14 mouse cellular contexts compared by ENCODE assay signal in the genomic region with DNA sequence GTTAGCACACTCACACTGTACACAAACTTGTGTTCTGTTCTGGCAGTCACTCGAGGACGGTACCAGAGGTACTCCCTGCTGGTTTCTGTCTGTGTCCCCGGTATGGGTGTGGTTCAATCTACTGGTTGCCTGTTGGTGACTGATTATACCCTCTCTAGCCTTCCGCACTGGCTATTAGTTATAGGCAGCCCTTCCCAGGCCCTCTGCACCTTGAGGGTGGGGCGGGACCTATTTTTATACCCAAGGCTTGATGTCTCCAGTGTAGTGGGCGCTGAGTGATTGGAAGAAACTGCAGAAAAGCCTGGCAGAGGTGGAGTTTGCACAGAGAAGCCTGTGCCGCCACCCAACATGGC. TPM values are rescaled to one million over a fixed set of nuclear protein-coding genes. Genes with fewer than 3 reads are reported as not detected.
A peak's percentile ranks its signal among the peaks of the same experiment; 100 is the strongest.
DNase-seq lines count a peak whose midpoint lies in the region; ATAC-seq lines count a peak whose summit lies in the region.
"Had no signal": no experiment of that assay in that cellular context is flagged by ENCODE, and none has a peak within 500 bp of the region (broad histone marks: within the 10 kb centered on the region; RNA-seq: fewer than 3 reads in every experiment).

No protein-coding gene starts in this region.

- intact Hi-C loops in heart, postnatal 14 days (cut with DNase I), result no loop called here

- ATAC-seq in heart, embryonic 13.5 days (ENCODE audit: extremely low read depth, insufficient number of reproducible peaks, low FRiP score, low TSS enrichment), result 0 out of 2 replicates have a peak, but pooled peaks have one; percentile 25
- no peak for ATAC-seq in forebrain, embryonic 13.5 days
- ATAC-seq: forebrain, postnatal 0 days; inflammation-experienced regulatory T-cells, adult 6 months had no signal

- H3K9me3 ChIP-seq in heart, embryonic 13.5 days, result no peaks in the 10 kb centered on the region
- no peaks in the 10 kb centered on the region for H3K9me3 ChIP-seq in forebrain, embryonic 13.5 days (replicated peaks)

- DNase-seq in heart, postnatal 14 days, result no peak
- DNase-seq in c-Kit-positive CD71-positive TER-119-negative erythroid progenitor cells, embryonic 14.5 days (ENCODE audit: low read depth), result peak; percentile 90
- peak; percentile 91 for DNase-seq in liver
- DNase-seq in spleen, postnatal 36 days (ENCODE audit: low spot score in 2 of 2), result peak; percentile 63 to 81
- no peak for DNase-seq in ovary, adult 18-20 months (ENCODE audit: low spot score)
- DNase-seq in urinary bladder, adult 18-20 months (ENCODE audit: low spot score in 2 of 2), result no peak
- DNase-seq: adrenal gland, postnatal 10 days; cerebellum, adult 2 months; forebrain, postnatal 0 days; retina, postnatal 1 day had no signal

- no peaks in the 10 kb centered on the region for H3K27me3 ChIP-seq in heart, embryonic 13.5 days (replicated peaks)
- H3K27me3 ChIP-seq in forebrain, embryonic 13.5 days, result no peaks in the 10 kb centered on the region

- peaks cover 27% of the 10 kb centered on the region for H3K36me3 ChIP-seq in heart, embryonic 13.5 days
- peaks cover 53% of the 10 kb centered on the region for H3K36me3 ChIP-seq in forebrain, embryonic 13.5 days (ENCODE audit: poor library complexity, severe bottlenecking)

- H3K4me1 ChIP-seq in heart, embryonic 13.5 days, result peaks cover 68% of the 10 kb centered on the region
- H3K4me1 ChIP-seq in forebrain, embryonic 13.5 days, result peaks cover 22% of the 10 kb centered on the region

- H3K27ac ChIP-seq in heart, embryonic 13.5 days (replicated peaks), result peak overlapping the region; percentile 73
- no peak overlapping the region for H3K27ac ChIP-seq in forebrain, embryonic 13.5 days
- H3K27ac ChIP-seq: macrophage had no signal

- H3K9ac ChIP-seq in heart, embryonic 13.5 days, result peak overlapping the region; percentile 29; the same call in 1 of the 2 replicates
- no peak overlapping the region for H3K9ac ChIP-seq in forebrain, embryonic 13.5 days
- H3K9ac ChIP-seq: forebrain, postnatal 0 days had no signal

- peak overlapping the region; percentile 21 for H3K4me2 ChIP-seq in heart, embryonic 13.5 days
- no peak overlapping the region for H3K4me2 ChIP-seq in forebrain, embryonic 13.5 days

- 32% methylated on average over 7 of the region's 7 CpGs for WGBS in heart, embryonic 13.5 days
- 86% methylated on average over 7 of the region's 7 CpGs for WGBS in forebrain, embryonic 13.5 days

- no peak overlapping the region for H3K4me3 ChIP-seq in heart, embryonic 13.5 days
- no peak overlapping the region for H3K4me3 ChIP-seq in forebrain, embryonic 13.5 days

RNA-seq across cellular contexts. Expression of gene Gramd4, which starts 47.8 kb away (rescaled TPM):
- 11.9 and 12.2 TPM in 2 replicates for polyA plus RNA-seq in heart, embryonic 13.5 days (2015; fragmentation: Nextera tagmentation; extraction: Ambion mirVana)
- 10 to 100 TPM; 32.4 to 35.0 TPM for total RNA-seq in heart, postnatal 14 days (2021)
- 30.1 and 31.6 TPM in 2 replicates for polyA plus RNA-seq in forebrain, embryonic 13.5 days (2015; fragmentation: Nextera tagmentation; extraction: Ambion mirVana)

Comparison
In these comparisons a context has a peak if more than half of its experiments do, and no peak if none do; other contexts are left out.
1. DNase-seq: peak in c-Kit-positive CD71-positive TER-119-negative erythroid progenitor cells, embryonic 14.5 days (single experiment), liver (single experiment) and spleen, postnatal 36 days (2 of 2); none in heart, postnatal 14 days (0 of 2), ovary, adult 18-20 months (single experiment) and urinary bladder, adult 18-20 months (0 of 2).